Mouse (Mus musculus): ENCODE measurements around the gene Vmn1r233. TPM values are rescaled to one million over a fixed set of nuclear protein-coding genes. Genes with fewer than 3 reads are reported as not detected.

The Vmn1r233 gene
- not detected in 2 replicates for polyA plus RNA-seq (2012; rRNA removed)

GRCm38 (mm10) chr17:20996364-20996763, at the start of gene Vmn1r233:
Vmn1r233 (minus strand) TSS chr17:20996464.
- TF ChIP-seq CTCF (IDR thresholded peaks at IDR 0.05; ENCODE audit: extremely low read depth, insufficient read length, insufficient replicate concordance, low read depth, low read length) = no peak
- TF ChIP-seq POLR2A (IDR thresholded peaks at IDR 0.05; ENCODE audit: low read depth, low read length) = no peak
- no peak within 1 kb of the TSS for H3K4me3 ChIP-seq (ENCODE audit: low read depth, low read length)
- no peak within 1 kb of the TSS for H3K27ac ChIP-seq (ENCODE audit: insufficient read depth, low read depth, low read length)

GRCm38 (mm10) chr17:21018410-21019080, 22.3 kb upstream of the Vmn1r233 start:
- Histone ChIP-seq H3K4me1 (ENCODE audit: control insufficient read depth, insufficient read depth, insufficient read length, low read length) (peaks cover 5% of the 10 kb centered on the region; the same call in 1 of the 2 replicates), H3K4me3 (ENCODE audit: low read depth, low read length) (no peak overlapping the region), H3K27me3 (ENCODE audit: control insufficient read depth, insufficient read depth, low read length) (no peaks in the 10 kb centered on the region), H3K27ac (ENCODE audit: insufficient read depth, low read depth, low read length) (0 out of 2 replicates have a peak overlapping the region, but pooled peaks have one; percentile 41), H3K36me3 (ENCODE audit: control insufficient read depth, insufficient read depth, low read length) (peaks cover 41% of the 10 kb centered on the region)
- 47% methylated on average over 1 of the region's 1 CpGs for WGBS
- no peak for TF ChIP-seq CTCF (IDR thresholded peaks at IDR 0.05; ENCODE audit: extremely low read depth, insufficient read length, insufficient replicate concordance, low read depth, low read length)
- TF ChIP-seq POLR2A (IDR thresholded peaks at IDR 0.05; ENCODE audit: low read depth, low read length) = no peak

More at GRCm38 (mm10) chr17:20996364-20996763, at the start of gene Vmn1r233:
- Histone ChIP-seq H3K4me1 (ENCODE audit: control insufficient read depth, insufficient read depth, insufficient read length, low read length) (no peaks in the 10 kb centered on the region), H3K36me3 (ENCODE audit: control insufficient read depth, insufficient read depth, low read length) (no peaks in the 10 kb centered on the region), H3K27me3 (ENCODE audit: control insufficient read depth, insufficient read depth, low read length) (no peaks in the 10 kb centered on the region)

- H3K27me3 ChIP-seq (ENCODE audit: control insufficient read depth, insufficient read depth, low read length) = no peaks in the 10 kb centered on the region
- peaks cover 16% of the 10 kb centered on the region for H3K36me3 ChIP-seq (ENCODE audit: control insufficient read depth, insufficient read depth, low read length)
- WGBS = 9% methylated on average over 1 of the region's 1 CpGs
- H3K4me1 ChIP-seq (ENCODE audit: control insufficient read depth, insufficient read depth, insufficient read length, low read length) = peaks cover 4% of the 10 kb centered on the region; the same call in 1 of the 2 replicates
- peak overlapping the region; percentile 65 for H3K27ac ChIP-seq (ENCODE audit: insufficient read depth, low read depth, low read length)
- TF ChIP-seq CTCF (IDR thresholded peaks at IDR 0.05; ENCODE audit: extremely low read depth, insufficient read length, insufficient replicate concordance, low read depth, low read length) (no peak), POLR2A (IDR thresholded peaks at IDR 0.05; ENCODE audit: low read depth, low read length) (no peak)
- no peak overlapping the region for H3K4me3 ChIP-seq (ENCODE audit: low read depth, low read length)
Observed at GRCm38 (mm10) chr17:21009726-21010125, 13.5 kb upstream of the Vmn1r233 start.

GRCm38 (mm10) chr17:21008382-21009331, 12.4 kb upstream of the Vmn1r233 start, which contains the start of gene Zfp160:
Zfp160 (plus strand) TSS chr17:21008903.
- WGBS = 3% methylated on average over 36 of the region's 36 CpGs
- peak; percentile 73 for TF ChIP-seq POLR2A (IDR thresholded peaks at IDR 0.05; ENCODE audit: low read depth, low read length)
- peak; percentile 22; the same call in 1 of the 2 replicates for TF ChIP-seq CTCF (IDR thresholded peaks at IDR 0.05; ENCODE audit: extremely low read depth, insufficient read length, insufficient replicate concordance, low read depth, low read length)
- peak within 1 kb of the TSS; percentile 65 for H3K27ac ChIP-seq (ENCODE audit: insufficient read depth, low read depth, low read length)
- no peaks in the 10 kb centered on the region; the same call in 1 of the 2 replicates for H3K27me3 ChIP-seq (ENCODE audit: control insufficient read depth, insufficient read depth, low read length)
- H3K4me3 ChIP-seq (ENCODE audit: low read depth, low read length) = peak within 1 kb of the TSS; percentile 67
- H3K4me1 ChIP-seq (ENCODE audit: control insufficient read depth, insufficient read depth, insufficient read length, low read length) = peaks cover 4% of the 10 kb centered on the region; the same call in 1 of the 2 replicates
- H3K36me3 ChIP-seq (ENCODE audit: control insufficient read depth, insufficient read depth, low read length) = peaks cover 12% of the 10 kb centered on the region

GRCm38 (mm10) chr17:20993716-20994115, 2.5 kb downstream of the Vmn1r233 start:
- no peak overlapping the region for H3K4me3 ChIP-seq (ENCODE audit: low read depth, low read length)
- H3K4me1 ChIP-seq (ENCODE audit: control insufficient read depth, insufficient read depth, insufficient read length, low read length) = no peaks in the 10 kb centered on the region
- H3K27ac ChIP-seq (ENCODE audit: insufficient read depth, low read depth, low read length) = no peak overlapping the region
- no peaks in the 10 kb centered on the region for H3K27me3 ChIP-seq (ENCODE audit: control insufficient read depth, insufficient read depth, low read length)
- 68% methylated on average over 2 of the region's 2 CpGs for WGBS
- H3K36me3 ChIP-seq (ENCODE audit: control insufficient read depth, insufficient read depth, low read length) = no peaks in the 10 kb centered on the region
- no peak for TF ChIP-seq POLR2A (IDR thresholded peaks at IDR 0.05; ENCODE audit: low read depth, low read length)
- no peak for TF ChIP-seq CTCF (IDR thresholded peaks at IDR 0.05; ENCODE audit: extremely low read depth, insufficient read length, insufficient replicate concordance, low read depth, low read length)

- Histone ChIP-seq H3K4me1 (ENCODE audit: control insufficient read depth, insufficient read depth, insufficient read length, low read length) (no peaks in the 10 kb centered on the region), H3K27ac (ENCODE audit: insufficient read depth, low read depth, low read length) (no peak overlapping the region), H3K4me3 (ENCODE audit: low read depth, low read length) (no peak overlapping the region), H3K36me3 (ENCODE audit: control insufficient read depth, insufficient read depth, low read length) (peaks cover 66% of the 10 kb centered on the region), H3K27me3 (ENCODE audit: control insufficient read depth, insufficient read depth, low read length) (no peaks in the 10 kb centered on the region)
- TF ChIP-seq POLR2A (IDR thresholded peaks at IDR 0.05; ENCODE audit: low read depth, low read length) (no peak), CTCF (IDR thresholded peaks at IDR 0.05; ENCODE audit: extremely low read depth, insufficient read length, insufficient replicate concordance, low read depth, low read length) (no peak)
Observed at GRCm38 (mm10) chr17:20966681-20967080, 29.6 kb downstream of the Vmn1r233 start.

Data from small intestine, adult 2 months (tissue).